Mouse (Mus musculus) neutrophil, adult 5-6 weeks (primary cell): ENCODE results near the gene Ces1a. TPM values are rescaled to one million over a fixed set of nuclear protein-coding genes. Genes with fewer than 3 reads are reported as not detected.

Experiments
- ATAC-seq: fragments of 151-379, 151-347 bp; 2 replicates; pipeline ENCODE4 v1.8.0; 2017; ENCODE audit warnings: mild to moderate bottlenecking, moderate TSS enrichment; ENCODE audit not compliant: insufficient number of reproducible peaks, poor library complexity, low FRiP score, severe bottlenecking; ENCODE audit errors: extremely low read depth
- total RNA-seq: library from RNA; stranded (forward); fragments of 200-1000 nt; gene quantifications from 2 replicates; pipeline ENCODE4 v1.2.3, GENCODE M21; 2017

Gene Ces1a
- total RNA-seq, 1 experiment from 2014 or later, result not detected

DNA sequence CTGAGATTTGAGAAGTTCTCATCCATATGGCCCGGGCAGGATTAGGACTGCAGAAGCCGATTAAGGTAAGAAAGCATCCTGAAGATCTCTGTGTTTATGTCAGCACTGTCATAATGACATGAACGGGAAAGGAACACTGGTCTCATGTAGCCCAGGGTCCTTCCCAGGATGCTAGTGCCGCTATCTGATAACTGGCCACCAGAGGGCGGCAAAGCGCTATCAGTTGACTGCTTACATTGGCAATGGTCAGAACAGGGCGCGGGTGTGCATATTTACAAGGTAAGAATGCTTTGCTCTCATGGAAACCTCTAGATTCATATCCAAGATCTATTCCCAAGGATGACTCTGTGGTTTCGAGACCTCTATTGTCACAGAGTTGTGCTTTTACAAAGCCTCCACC is 36.6 kb downstream of the Ces1a start:
- peak; percentile 70 for ATAC-seq

GRCm38 (mm10) chr8:93010286-93010685 is 37.7 kb downstream of the Ces1a start:
- no peak for ATAC-seq

- ATAC-seq, result no peak
These were observed 49.4 kb downstream of the Ces1a start for GRCm38 (mm10) chr8:92998600-92998999.

DNA sequence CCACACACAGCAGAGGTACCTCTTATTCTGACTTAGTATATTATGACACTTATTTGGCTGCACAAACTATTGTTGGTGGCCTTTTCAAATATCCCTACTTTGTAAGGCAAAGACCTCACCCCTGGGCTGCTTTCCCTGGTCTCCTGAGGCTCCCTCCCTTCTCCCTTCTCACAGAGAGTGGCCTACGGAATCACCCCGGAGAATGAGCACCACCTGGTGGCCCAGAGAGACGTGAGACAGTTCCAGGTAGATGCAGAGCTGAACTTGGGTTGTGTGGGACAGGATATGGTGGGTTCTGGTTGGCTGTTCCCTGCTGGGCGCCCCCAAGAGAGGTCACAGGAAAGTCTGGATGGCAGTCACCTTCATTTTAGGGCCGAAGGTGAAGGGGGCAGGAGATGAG is 51.2 kb downstream of the Ces1a start:
- ATAC-seq, result no peak

DNA sequence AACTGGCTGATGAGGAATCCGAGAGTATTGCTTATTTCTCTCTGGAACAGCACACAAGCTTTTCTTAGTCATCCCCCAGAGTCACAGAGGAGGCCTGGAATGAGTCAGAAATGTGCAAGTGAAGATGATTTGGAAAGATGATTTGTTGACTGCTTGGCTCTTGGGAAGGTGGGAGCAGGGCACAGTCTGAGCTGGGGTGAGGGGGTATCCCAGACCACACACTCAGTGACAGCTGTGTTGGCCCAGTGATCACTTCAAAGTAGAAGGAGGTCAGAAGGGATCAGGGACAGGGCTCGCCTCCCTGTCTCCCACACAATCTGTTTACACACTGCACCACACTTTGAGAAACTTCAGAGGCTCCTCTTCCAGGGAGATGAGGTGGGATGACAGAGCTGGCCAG is 63.6 kb downstream of the Ces1a start:
- ATAC-seq, result no peak

GRCm38 (mm10) chr8:92982491-92982890 is 65.5 kb downstream of the Ces1a start:
- ATAC-seq, result no peak

GRCm38 (mm10) chr8:92976656-92977055 is 71.3 kb downstream of the Ces1a start:
- ATAC-seq, result no peak

DNA sequence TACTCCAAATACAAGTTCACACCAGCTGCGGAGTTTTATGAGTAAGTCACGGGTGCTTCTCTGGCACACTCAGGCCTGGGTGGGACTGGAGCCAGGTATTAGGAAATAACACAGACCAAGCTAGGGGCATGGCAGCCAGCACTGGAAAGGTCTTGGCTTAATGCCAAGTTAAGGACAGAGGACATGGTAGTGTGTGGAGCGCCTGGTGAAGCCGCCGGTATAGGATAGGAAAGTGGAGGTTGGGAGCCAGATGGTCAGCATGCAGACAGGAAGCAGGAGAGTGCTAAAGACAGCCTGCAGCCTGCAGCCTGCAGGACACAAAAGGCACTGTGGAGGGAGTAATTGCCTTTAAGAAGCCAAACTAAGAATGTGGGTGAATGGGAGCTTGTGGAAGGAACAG is 75.0 kb downstream of the Ces1a start:
- no peak for ATAC-seq

Other genes starting within 250 kb of the Ces1a start
- 0.86 TPM in 1 of 2 replicates, not detected in the other for gene Mmp2, start 220.9 kb downstream of the Ces1a start, total RNA-seq
- gene Lpcat2, start 192.9 kb downstream of the Ces1a start, total RNA-seq, result 159 and 165 TPM in 2 replicates
- 11.8 and 15.7 TPM in 2 replicates for gene Capns2, start 146.8 kb downstream of the Ces1a start, total RNA-seq
- not detected in 2 replicates for gene Slc6a2, start 88.1 kb downstream of the Ces1a start, total RNA-seq
- not detected in 2 replicates for gene Ces1b, start 31.8 kb upstream of the Ces1a start, total RNA-seq
- gene Ces1c, start 83.1 kb upstream of the Ces1a start, total RNA-seq, result not detected in 2 replicates
- gene Ces1d, start 149.6 kb upstream of the Ces1a start, total RNA-seq, result 2.8 and 5.0 TPM in 2 replicates
- not detected in 2 replicates for gene Ces1e, start 181.4 kb upstream of the Ces1a start, total RNA-seq
- gene Ces1f, start 231.6 kb upstream of the Ces1a start, total RNA-seq, result not detected in 2 replicates